Mouse (Mus musculus): ENCODE measurements around the gene Rhox4d. TPM values are rescaled to one million over a fixed set of nuclear protein-coding genes. Genes with fewer than 3 reads are reported as not detected.
"Not testable (repeated sequence)": the region's sequence is repeated elsewhere in the genome, so short reads cannot be mapped to it uniquely, and the experiment has no call there.

Rhox4d gene
- polyA plus RNA-seq (2015; fragmentation: Nextera tagmentation; extraction: Ambion mirVana): not detected in 2 replicates

- not testable (repeated sequence) for H3K9me3 ChIP-seq; H3K36me3 ChIP-seq; H3K4me3 ChIP-seq; ATAC-seq (ENCODE audit: borderline replicate concordance, extremely low read depth, low FRiP score, low TSS enrichment); H3K4me1 ChIP-seq; H3K4me2 ChIP-seq; H3K27me3 ChIP-seq; H3K27ac ChIP-seq; H3K9ac ChIP-seq
- 90% methylated on average over 11 of the region's 18 CpGs for WGBS
Observed at GRCm38 (mm10) chrX:37514059-37514458, at the start of gene Rhox4d. Rhox4d (plus strand) TSS chrX:37514359.

DNA sequence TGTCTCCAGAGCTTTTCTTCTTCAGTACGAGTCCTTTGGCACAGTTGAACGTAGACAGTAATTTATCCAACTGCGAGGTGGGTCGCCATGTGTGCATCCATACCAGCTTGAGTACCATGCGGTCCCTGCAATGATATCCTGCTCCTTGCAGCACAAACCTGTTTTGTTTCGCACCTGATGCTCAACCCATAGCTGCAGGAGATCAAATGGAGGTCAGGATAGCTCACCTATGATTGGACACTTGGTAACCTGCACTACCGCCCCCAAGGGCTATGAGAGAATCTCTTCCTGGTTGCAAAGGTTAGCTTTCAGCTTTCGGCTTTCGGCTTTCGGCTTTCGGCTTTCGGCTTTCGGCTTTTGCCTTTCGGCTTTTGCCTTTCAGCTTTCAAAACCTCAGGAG lies 34.1 kb upstream of the Rhox4d start, which contains the start of gene Rhox4c:
Gene Rhox4c, plus strand, starts transcription at position 301 of the 400 bp plus-strand sequence.
- not testable (repeated sequence) for H3K27ac ChIP-seq; H3K9me3 ChIP-seq; H3K9ac ChIP-seq; H3K27me3 ChIP-seq; H3K4me1 ChIP-seq; H3K4me3 ChIP-seq; H3K36me3 ChIP-seq; ATAC-seq (ENCODE audit: borderline replicate concordance, extremely low read depth, low FRiP score, low TSS enrichment); H3K4me2 ChIP-seq
- WGBS: 91% methylated on average over 14 of the region's 14 CpGs

GRCm38 (mm10) chrX:37530152-37530551 lies 16.0 kb downstream of the Rhox4d start, which contains the start of gene Rhox2e:
Rhox2e (plus strand) TSS chrX:37530452.
- ATAC-seq (ENCODE audit: borderline replicate concordance, extremely low read depth, low FRiP score, low TSS enrichment); H3K4me1 ChIP-seq; H3K9me3 ChIP-seq; H3K9ac ChIP-seq; H3K36me3 ChIP-seq; H3K4me2 ChIP-seq; H3K27ac ChIP-seq; H3K27me3 ChIP-seq; H3K4me3 ChIP-seq: not testable (repeated sequence)
- WGBS: 83% methylated on average over 2 of the region's 8 CpGs

GRCm38 (mm10) chrX:37541719-37542118 lies 27.6 kb downstream of the Rhox4d start, which contains the start of gene Rhox3e:
Rhox3e (plus strand) TSS chrX:37542019.
- WGBS: 60% methylated on average over 1 of the region's 4 CpGs
- H3K27me3 ChIP-seq; ATAC-seq (ENCODE audit: borderline replicate concordance, extremely low read depth, low FRiP score, low TSS enrichment); H3K9me3 ChIP-seq; H3K4me3 ChIP-seq; H3K4me1 ChIP-seq; H3K9ac ChIP-seq; H3K4me2 ChIP-seq; H3K27ac ChIP-seq; H3K36me3 ChIP-seq: not testable (repeated sequence)

- not testable (repeated sequence) for H3K4me2 ChIP-seq; H3K9me3 ChIP-seq; H3K4me3 ChIP-seq; H3K27ac ChIP-seq; ATAC-seq (ENCODE audit: borderline replicate concordance, extremely low read depth, low FRiP score, low TSS enrichment); H3K9ac ChIP-seq; H3K36me3 ChIP-seq; H3K4me1 ChIP-seq; H3K27me3 ChIP-seq
- WGBS: 99% methylated on average over 10 of the region's 18 CpGs
Observed at GRCm38 (mm10) chrX:37557112-37557511, 43.0 kb downstream of the Rhox4d start, which contains the start of gene Rhox4e. Rhox4e (plus strand) TSS chrX:37557412.

Other genes starting within 250 kb of the Rhox4d start
- gene Rhox4a, start 249.0 kb upstream of the Rhox4d start, polyA plus RNA-seq (2015; fragmentation: Nextera tagmentation; extraction: Ambion mirVana): not detected in 2 replicates
- gene Rhox3a2, start 134.3 kb upstream of the Rhox4d start, polyA plus RNA-seq (2015; fragmentation: Nextera tagmentation; extraction: Ambion mirVana): not detected in 2 replicates
- gene Rhox4a2, start 123.5 kb upstream of the Rhox4d start, polyA plus RNA-seq (2015; fragmentation: Nextera tagmentation; extraction: Ambion mirVana): 0.49 TPM in 1 of 2 replicates, not detected in the other
- not detected in 2 replicates for gene Rhox2b, start 102.3 kb upstream of the Rhox4d start, polyA plus RNA-seq (2015; fragmentation: Nextera tagmentation; extraction: Ambion mirVana)
- gene Rhox4b, start 81.9 kb upstream of the Rhox4d start, polyA plus RNA-seq (2015; fragmentation: Nextera tagmentation; extraction: Ambion mirVana): 0.10 TPM in 1 of 2 replicates, not detected in the other
- gene Rhox2c, start 60.7 kb upstream of the Rhox4d start, polyA plus RNA-seq (2015; fragmentation: Nextera tagmentation; extraction: Ambion mirVana): not detected in 2 replicates
- not detected in 2 replicates for gene Rhox3c, start 55.8 kb upstream of the Rhox4d start, polyA plus RNA-seq (2015; fragmentation: Nextera tagmentation; extraction: Ambion mirVana)
- gene Rhox4c, start 34.0 kb upstream of the Rhox4d start, polyA plus RNA-seq (2015; fragmentation: Nextera tagmentation; extraction: Ambion mirVana): not detected in 2 replicates
- gene Rhox2d, start 20.9 kb upstream of the Rhox4d start, polyA plus RNA-seq (2015; fragmentation: Nextera tagmentation; extraction: Ambion mirVana): not detected in 2 replicates
- gene Rhox2e, start 16.1 kb downstream of the Rhox4d start, polyA plus RNA-seq (2015; fragmentation: Nextera tagmentation; extraction: Ambion mirVana): not detected in 2 replicates
- gene Rhox3e, start 27.7 kb downstream of the Rhox4d start, polyA plus RNA-seq (2015; fragmentation: Nextera tagmentation; extraction: Ambion mirVana): not detected in 2 replicates
- not detected in 2 replicates for gene Rhox4e, start 43.1 kb downstream of the Rhox4d start, polyA plus RNA-seq (2015; fragmentation: Nextera tagmentation; extraction: Ambion mirVana)
- not detected in 2 replicates for gene Rhox2f, start 57.0 kb downstream of the Rhox4d start, polyA plus RNA-seq (2015; fragmentation: Nextera tagmentation; extraction: Ambion mirVana)
- not detected in 2 replicates for gene Rhox3f, start 66.6 kb downstream of the Rhox4d start, polyA plus RNA-seq (2015; fragmentation: Nextera tagmentation; extraction: Ambion mirVana)
- not detected in 2 replicates for gene Rhox4f, start 93.3 kb downstream of the Rhox4d start, polyA plus RNA-seq (2015; fragmentation: Nextera tagmentation; extraction: Ambion mirVana)
- gene Rhox3g, start 114.3 kb downstream of the Rhox4d start, polyA plus RNA-seq (2015; fragmentation: Nextera tagmentation; extraction: Ambion mirVana): not detected in 2 replicates
- not detected in 2 replicates for gene Rhox2g, start 129.1 kb downstream of the Rhox4d start, polyA plus RNA-seq (2015; fragmentation: Nextera tagmentation; extraction: Ambion mirVana)
- not detected in 2 replicates for gene Rhox4g, start 137.0 kb downstream of the Rhox4d start, polyA plus RNA-seq (2015; fragmentation: Nextera tagmentation; extraction: Ambion mirVana)
- not detected in 2 replicates for gene Rhox3h, start 154.4 kb downstream of the Rhox4d start, polyA plus RNA-seq (2015; fragmentation: Nextera tagmentation; extraction: Ambion mirVana)
- not detected in 2 replicates for gene Rhox2h, start 158.9 kb downstream of the Rhox4d start, polyA plus RNA-seq (2015; fragmentation: Nextera tagmentation; extraction: Ambion mirVana)

Measured in lung, embryonic 15.5 days (tissue).